In genomic region chr5:28195473-28195872, GRCm38 (mm10) we compare ENCODE assay signal across 33 mouse cellular contexts. TPM values are rescaled to one million over a fixed set of nuclear protein-coding genes. Genes with fewer than 3 reads are reported as not detected.
"Had no signal": no experiment of that assay in that cellular context is flagged by ENCODE, and none has a peak within 500 bp of the region (broad histone marks: within the 10 kb centered on the region; RNA-seq: fewer than 3 reads in every experiment).

No protein-coding gene starts in this region.

- ATAC-seq: hindbrain, postnatal 0 days; intestine, embryonic 16.5 days; liver, embryonic 12.5 days had no signal

- H3K4me2 ChIP-seq: heart, embryonic 11.5 days; heart, embryonic 13.5 days; heart, embryonic 15.5 days; hindbrain, embryonic 12.5 days; hindbrain, embryonic 14.5 days; kidney, embryonic 15.5 days; limb, embryonic 13.5 days; limb, embryonic 15.5 days; liver, embryonic 12.5 days had no signal

- H3K9ac ChIP-seq: heart, embryonic 13.5 days; heart, embryonic 15.5 days; hindbrain, embryonic 12.5 days; hindbrain, embryonic 14.5 days; kidney, embryonic 15.5 days; limb, embryonic 13.5 days; limb, embryonic 15.5 days; liver, embryonic 12.5 days; liver, embryonic 14.5 days had no signal

- H3K36me3 ChIP-seq: heart, embryonic 13.5 days; heart, embryonic 15.5 days; hindbrain, embryonic 12.5 days; kidney, embryonic 15.5 days; limb, embryonic 13.5 days; limb, embryonic 15.5 days; liver, embryonic 12.5 days had no signal

- H3K9me3 ChIP-seq: heart, embryonic 13.5 days; heart, embryonic 15.5 days; hindbrain, embryonic 12.5 days; kidney, embryonic 15.5 days; limb, embryonic 13.5 days; limb, embryonic 15.5 days; liver, embryonic 12.5 days had no signal

- DNase-seq: gastrocnemius, postnatal 14 days; gastrocnemius, postnatal 36 days; heart, adult 11 months; heart, adult 2 months; heart, postnatal 14 days; heart, postnatal 36 days; kidney, adult 11 months; kidney, adult 2 months; kidney, adult 9 months; kidney, postnatal 14 days; kidney, postnatal 36 days; layer of hippocampus, adult 9-11 months; layer of hippocampus, postnatal 36 days had no signal

- H3K27ac ChIP-seq: heart, adult 2 months; heart, embryonic 13.5 days; heart, embryonic 15.5 days; hindbrain, embryonic 12.5 days; hindbrain, embryonic 14.5 days; hindbrain, postnatal 0 days; kidney, embryonic 15.5 days; kidney, postnatal 0 days; left cerebral cortex, adult 2 months; limb, embryonic 13.5 days; limb, embryonic 15.5 days; liver, embryonic 12.5 days; liver, embryonic 14.5 days had no signal

- H3K4me3 ChIP-seq: heart, adult 2 months; heart, embryonic 13.5 days; heart, embryonic 15.5 days; hindbrain, embryonic 12.5 days; kidney, embryonic 15.5 days; left cerebral cortex, adult 2 months; limb, embryonic 13.5 days; limb, embryonic 15.5 days; liver, embryonic 12.5 days had no signal

- H3K4me1 ChIP-seq: heart, embryonic 13.5 days; heart, embryonic 15.5 days; kidney, embryonic 15.5 days; limb, embryonic 13.5 days; limb, embryonic 15.5 days; liver, embryonic 12.5 days had no signal

RNA-seq across cellular contexts. Expression of gene En2, which starts 30.0 kb away (rescaled TPM):
- polyA plus RNA-seq: gonadal fat pad, adult 2 months; heart, adult 2 months; heart, embryonic 11.5 days; heart, embryonic 13.5 days; heart, embryonic 15.5 days; heart, postnatal 0 days; intestine, embryonic 14.5 days; intestine, embryonic 16.5 days; kidney, postnatal 0 days; large intestine, adult 2 months; limb, embryonic 11.5 days; limb, embryonic 13.5 days; limb, embryonic 15.5 days; liver, embryonic 12.5 days; liver, embryonic 14.5 days had no signal

RNA-seq across cellular contexts. Expression of gene Cnpy1, which starts 50.1 kb away (rescaled TPM):
- polyA plus RNA-seq: heart, adult 2 months; heart, embryonic 11.5 days; heart, embryonic 13.5 days; heart, embryonic 15.5 days; heart, postnatal 0 days; limb, embryonic 11.5 days; limb, embryonic 15.5 days; liver, adult 2 months; liver, embryonic 12.5 days had no signal
